Mouse (Mus musculus) heart, embryonic 16.5 days (tissue): ENCODE results near the gene Tex36. TPM values are rescaled to one million over a fixed set of nuclear protein-coding genes. Genes with fewer than 3 reads are reported as not detected.

ENCODE experiments used
- ATAC-seq: fragments of 200-750 bp; cut with Nextera tagmentation; replicated peaks from 2 replicates; pipeline ENCODE4 v1.8.0; 2017; ENCODE audit warnings: moderate number of reproducible peaks; ENCODE audit not compliant: insufficient read depth, low FRiP score; ENCODE audit errors: extremely low read depth
- H3K27ac ChIP-seq: fragments of 300-500 bp; sonication (generic); 2 replicates; pipeline ENCODE4 v1.5.1; 2014; ENCODE audit warnings: mild to moderate bottlenecking, low read length, control low read depth, moderate library complexity
- H3K27me3 ChIP-seq: fragments of 300-500 bp; sonication (generic); 2 replicates; pipeline ENCODE4 v1.6.1; 2014; ENCODE audit warnings: low read length, mixed read lengths; ENCODE audit not compliant: control insufficient read depth, insufficient read depth
- H3K36me3 ChIP-seq: fragments of 300-500 bp; sonication (generic); 2 replicates; pipeline ENCODE4 v1.6.1; 2014; ENCODE audit not compliant: control insufficient read depth, insufficient read depth
- H3K4me1 ChIP-seq: fragments of 300-500 bp; sonication (generic); 2 replicates; pipeline ENCODE4 v1.6.1; 2014; ENCODE audit warnings: low read length, mixed read lengths; ENCODE audit not compliant: control insufficient read depth, insufficient read depth
- H3K4me2 ChIP-seq: fragments of 300-500 bp; sonication (generic); 2 replicates; pipeline ENCODE4 v1.6.1; 2014; ENCODE audit warnings: low read depth, mild to moderate bottlenecking, control low read depth, low read length
- H3K4me3 ChIP-seq: fragments of 300-500 bp; sonication (generic); 2 replicates; pipeline ENCODE4 v1.5.1; 2014; ENCODE audit warnings: mild to moderate bottlenecking, control low read depth, low read length
- H3K9ac ChIP-seq: fragments of 300-500 bp; sonication (generic); 2 replicates; pipeline ENCODE4 v1.6.1; 2014; ENCODE audit warnings: low read length, control low read depth
- H3K9me3 ChIP-seq: fragments of 300-500 bp; sonication (generic); replicated peaks from 2 replicates; pipeline ENCODE4 v1.6.1; 2016; ENCODE audit warnings: low read length; ENCODE audit not compliant: control insufficient read depth
- WGBS: fragments of 180-500 bp; shearing (Covaris S2); extraction: QIAGEN DNeasy Blood & Tissue Kit; methylation state at CpG from one replicate; pipeline ENCODE4 v1.1.7; 2014; 5-methylcytosine and 5-hydroxymethylcytosine counted together
- polyA plus RNA-seq: library from polyadenylated mRNA; unstranded; fragments of >200 nt; fragmentation: Nextera tagmentation; extraction: Ambion mirVana; gene quantifications from 2 replicates; pipeline ENCODE4 v1.2.1, GENCODE M21; 2015

Tex36 gene
- polyA plus RNA-seq, 1 experiment from 2014 or later, result not detected

GRCm38 (mm10) chr7:133630821-133631220 is 28.9 kb upstream of the Tex36 start:
- 68% methylated on average over 5 of the region's 5 CpGs for WGBS
- Histone ChIP-seq H3K4me1 (no peaks in the 10 kb centered on the region), H3K36me3 (no peaks in the 10 kb centered on the region), H3K4me3 (no peak overlapping the region), H3K27ac (no peak overlapping the region), H3K4me2 (no peak overlapping the region), H3K9ac (no peak overlapping the region), H3K9me3 (no peaks in the 10 kb centered on the region), H3K27me3 (no peaks in the 10 kb centered on the region)
- ATAC-seq, result no peak

- Histone ChIP-seq H3K9ac (no peak overlapping the region), H3K4me2 (no peak overlapping the region), H3K9me3 (no peaks in the 10 kb centered on the region), H3K27me3 (no peaks in the 10 kb centered on the region), H3K36me3 (no peaks in the 10 kb centered on the region), H3K4me1 (no peaks in the 10 kb centered on the region), H3K4me3 (no peak overlapping the region), H3K27ac (no peak overlapping the region)
- ATAC-seq, result no peak
- WGBS, result 56% methylated on average over 14 of the region's 14 CpGs
Measured at GRCm38 (mm10) chr7:133627184-133627936, 25.4 kb upstream of the Tex36 start.

GRCm38 (mm10) chr7:133623226-133623625 is 21.3 kb upstream of the Tex36 start:
- H3K36me3 ChIP-seq, result no peaks in the 10 kb centered on the region
- no peak overlapping the region for H3K4me3 ChIP-seq
- no peak overlapping the region for H3K27ac ChIP-seq
- ATAC-seq, result no peak
- no peaks in the 10 kb centered on the region for H3K27me3 ChIP-seq
- H3K9me3 ChIP-seq, result no peaks in the 10 kb centered on the region
- H3K4me2 ChIP-seq, result no peak overlapping the region
- H3K9ac ChIP-seq, result no peak overlapping the region
- no peaks in the 10 kb centered on the region for H3K4me1 ChIP-seq
- 72% methylated on average over 5 of the region's 5 CpGs for WGBS

GRCm38 (mm10) chr7:133620721-133621120 is 18.8 kb upstream of the Tex36 start:
- no peaks in the 10 kb centered on the region for H3K9me3 ChIP-seq
- no peaks in the 10 kb centered on the region for H3K27me3 ChIP-seq
- peak overlapping the region; percentile 4; the same call in 1 of the 2 replicates for H3K4me2 ChIP-seq
- no peaks in the 10 kb centered on the region for H3K4me1 ChIP-seq
- H3K27ac ChIP-seq, result no peak overlapping the region
- no peak overlapping the region for H3K9ac ChIP-seq
- 47% methylated on average over 11 of the region's 11 CpGs for WGBS
- ATAC-seq, result no peak
- H3K36me3 ChIP-seq, result no peaks in the 10 kb centered on the region
- no peak overlapping the region for H3K4me3 ChIP-seq

DNA sequence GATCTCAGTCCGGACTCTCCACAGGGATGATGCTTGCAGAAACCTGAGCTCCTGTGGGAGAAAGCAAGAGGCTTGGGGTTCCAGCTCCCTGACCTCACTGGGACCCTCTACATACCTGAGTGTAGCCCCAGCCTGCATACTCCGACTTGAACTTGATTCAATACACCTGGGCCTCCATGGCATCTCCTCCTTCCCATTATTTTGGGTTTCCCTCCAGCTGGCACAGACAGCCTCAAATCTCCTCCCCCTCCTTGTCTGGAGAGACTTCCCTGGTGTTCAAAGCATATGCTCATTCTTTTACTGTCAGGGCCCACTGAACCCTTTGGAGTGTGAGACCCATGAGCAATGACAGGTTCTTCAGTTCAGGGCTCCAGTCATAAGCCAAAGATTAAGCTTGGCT is 11.0 kb upstream of the Tex36 start:
- Histone ChIP-seq H3K27me3 (no peaks in the 10 kb centered on the region), H3K4me2 (no peak overlapping the region), H3K36me3 (no peaks in the 10 kb centered on the region), H3K4me3 (no peak overlapping the region), H3K9ac (no peak overlapping the region), H3K9me3 (no peaks in the 10 kb centered on the region), H3K27ac (no peak overlapping the region), H3K4me1 (no peaks in the 10 kb centered on the region)
- ATAC-seq, result no peak
- 62% methylated on average over 2 of the region's 2 CpGs for WGBS

DNA sequence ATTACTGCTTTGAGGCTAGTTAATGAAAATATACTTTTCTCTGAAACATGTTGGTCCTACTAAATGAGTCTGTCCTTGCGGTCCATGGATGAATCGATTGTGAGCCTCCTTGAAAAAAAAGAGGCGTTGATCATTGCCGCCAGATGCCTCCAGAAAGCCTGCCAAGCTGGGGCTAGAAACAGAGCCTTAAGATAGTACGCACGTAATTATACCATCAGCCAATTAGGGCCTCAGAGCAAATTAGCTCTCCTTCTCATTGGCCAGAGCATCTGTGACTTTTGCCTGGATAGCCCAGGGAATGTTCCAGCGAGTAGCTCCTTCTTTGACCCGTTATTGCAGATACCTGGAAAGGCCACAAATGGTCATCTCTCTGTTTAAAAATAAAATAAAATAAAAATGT is 7.6 kb upstream of the Tex36 start:
- H3K36me3 ChIP-seq, result no peaks in the 10 kb centered on the region
- no peaks in the 10 kb centered on the region for H3K4me1 ChIP-seq
- H3K9me3 ChIP-seq, result no peaks in the 10 kb centered on the region
- H3K27ac ChIP-seq, result no peak overlapping the region
- no peak for ATAC-seq
- H3K4me3 ChIP-seq, result no peak overlapping the region
- WGBS, result 63% methylated on average over 8 of the region's 8 CpGs
- H3K9ac ChIP-seq, result no peak overlapping the region
- no peaks in the 10 kb centered on the region for H3K27me3 ChIP-seq
- no peak overlapping the region for H3K4me2 ChIP-seq

DNA sequence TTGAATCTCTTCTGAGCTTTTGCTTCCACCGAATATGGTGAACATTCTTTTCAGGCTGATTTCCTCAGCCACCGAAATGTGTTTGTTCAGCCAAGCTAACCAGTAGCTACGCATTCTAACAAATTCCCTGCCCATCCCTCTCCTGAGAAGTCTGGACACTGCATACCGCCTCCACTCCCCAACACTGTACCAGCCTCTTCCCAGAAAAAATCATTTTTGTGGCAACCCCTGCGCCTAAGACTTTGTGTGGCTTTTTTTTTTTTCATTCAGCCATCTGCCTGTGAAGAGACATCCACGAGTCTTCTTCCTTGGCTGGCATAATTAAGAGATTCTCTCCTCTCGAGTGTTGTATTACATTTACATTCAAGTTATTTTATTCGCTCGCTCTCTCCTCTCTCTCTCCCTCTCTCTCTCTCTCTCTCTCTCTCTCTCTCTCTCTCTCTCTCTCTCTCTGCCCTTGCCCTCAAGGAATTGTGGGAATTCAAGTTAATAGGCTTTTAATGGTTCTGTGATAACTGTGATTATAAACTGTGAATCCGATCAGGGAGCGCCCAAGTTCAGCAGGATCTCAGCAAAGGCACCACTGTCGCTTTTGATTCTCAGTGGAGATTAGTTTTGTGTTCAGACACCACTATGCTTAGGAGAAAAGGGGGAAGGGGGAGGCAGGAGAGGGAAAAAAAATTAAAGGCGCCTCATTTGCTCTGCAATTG is 6.8 kb upstream of the Tex36 start:
- no peak for ATAC-seq
- no peak overlapping the region for H3K9ac ChIP-seq

GRCm38 (mm10) chr7:133607883-133608575 is 6.1 kb upstream of the Tex36 start:
- Histone ChIP-seq H3K4me3 (no peak overlapping the region), H3K4me2 (no peak overlapping the region), H3K27me3 (no peaks in the 10 kb centered on the region), H3K4me1 (no peaks in the 10 kb centered on the region), H3K27ac (no peak overlapping the region), H3K36me3 (no peaks in the 10 kb centered on the region), H3K9ac (no peak overlapping the region), H3K9me3 (no peaks in the 10 kb centered on the region)
- ATAC-seq, result no peak
- WGBS, result 80% methylated on average over 13 of the region's 13 CpGs

More for the DNA sequence above, 6.8 kb upstream of the Tex36 start:
- H3K9me3 ChIP-seq, result no peaks in the 10 kb centered on the region
- H3K4me1 ChIP-seq, result no peaks in the 10 kb centered on the region
- 69% methylated on average over 13 of the region's 13 CpGs for WGBS
- H3K27me3 ChIP-seq, result no peaks in the 10 kb centered on the region
- H3K4me2 ChIP-seq, result no peak overlapping the region
- H3K27ac ChIP-seq, result no peak overlapping the region
- H3K36me3 ChIP-seq, result no peaks in the 10 kb centered on the region
- H3K4me3 ChIP-seq, result no peak overlapping the region

DNA sequence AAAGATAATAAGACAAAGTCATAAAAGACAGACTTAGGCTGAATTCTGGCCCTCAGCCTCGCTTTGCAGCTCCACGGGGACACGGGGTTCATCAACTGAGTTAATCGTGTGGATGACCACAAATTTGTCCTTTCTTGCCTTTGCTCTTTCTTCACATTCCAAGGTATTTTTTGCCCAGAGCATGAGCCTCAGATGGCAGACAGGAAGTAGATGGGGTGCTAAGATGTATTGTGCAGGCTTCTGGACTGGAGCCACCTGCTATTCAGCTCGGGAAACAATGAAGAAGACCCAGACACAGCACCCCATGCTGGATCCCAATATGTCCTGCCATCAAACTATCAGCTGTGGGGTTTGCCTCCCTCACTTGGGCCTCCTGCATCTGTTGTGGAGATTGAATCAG is 5.4 kb upstream of the Tex36 start:
- Histone ChIP-seq H3K27ac (no peak overlapping the region), H3K27me3 (no peaks in the 10 kb centered on the region), H3K9ac (no peak overlapping the region), H3K36me3 (no peaks in the 10 kb centered on the region), H3K4me2 (no peak overlapping the region), H3K4me3 (no peak overlapping the region), H3K4me1 (no peaks in the 10 kb centered on the region), H3K9me3 (no peaks in the 10 kb centered on the region)
- 78% methylated on average over 5 of the region's 5 CpGs for WGBS
- no peak for ATAC-seq
